Comparison of ENCODE assay signal across 12 mouse cellular contexts in the genomic region with DNA sequence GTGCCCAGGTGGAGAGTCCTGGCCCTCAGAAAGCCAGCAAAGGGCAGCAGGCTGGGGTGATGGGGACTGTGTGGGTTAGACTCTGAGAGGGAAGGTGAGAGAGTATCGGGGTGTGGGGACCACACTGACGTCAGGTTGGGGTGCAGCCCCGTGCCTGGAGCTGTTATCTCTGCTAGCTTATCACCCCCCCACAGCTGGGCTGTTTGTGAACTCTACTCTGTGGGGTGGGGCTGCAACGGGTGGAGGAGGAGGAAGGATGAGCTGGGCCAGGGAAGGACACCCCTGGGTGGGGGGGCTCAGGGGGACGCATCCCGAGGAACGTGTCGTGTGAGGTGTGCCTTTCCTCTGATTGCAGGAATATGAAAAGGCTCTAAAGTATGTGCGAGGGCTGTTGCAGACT. TPM values are rescaled to one million over a fixed set of nuclear protein-coding genes. Genes with fewer than 3 reads are reported as not detected.
A peak's percentile ranks its signal among the peaks of the same experiment; 100 is the strongest.
DNase-seq lines count a peak whose midpoint lies in the region; ATAC-seq and TF ChIP-seq lines count a peak whose summit lies in the region.
"Had no signal": no experiment of that assay in that cellular context is flagged by ENCODE, and none has a peak within 500 bp of the region (broad histone marks: within the 10 kb centered on the region; RNA-seq: fewer than 3 reads in every experiment).

No protein-coding gene starts in this region.

- H3K27me3 ChIP-seq in hindbrain, embryonic 11.5 days (ENCODE audit: control insufficient read depth, insufficient read depth, low read length) = no peaks in the 10 kb centered on the region
- no peaks in the 10 kb centered on the region for H3K27me3 ChIP-seq in hindbrain, embryonic 14.5 days (ENCODE audit: control insufficient read depth, insufficient read depth, low read length)
- no peaks in the 10 kb centered on the region for H3K27me3 ChIP-seq in MEL (ENCODE audit: control insufficient read depth in 1 of 2, insufficient read depth in 2 of 2, low read length in 2 of 2)
- H3K27me3 ChIP-seq in liver, postnatal 0 days (ENCODE audit: insufficient read depth, low read length) = no peaks in the 10 kb centered on the region

- H3K4me1 ChIP-seq in hindbrain, embryonic 11.5 days (replicated peaks; ENCODE audit: control insufficient read depth, insufficient read depth, low read length) = peaks cover 7% of the 10 kb centered on the region
- H3K4me1 ChIP-seq in hindbrain, embryonic 14.5 days (replicated peaks; ENCODE audit: control insufficient read depth, insufficient read depth, low read length) = peaks cover 12% of the 10 kb centered on the region
- H3K4me1 ChIP-seq in MEL (ENCODE audit: control insufficient read depth in 1 of 2, insufficient read depth in 2 of 2, low read length in 2 of 2) = peaks cover 3 to 25% of the 10 kb centered on the region in 2 experiments; a peak in 3 of 4 replicates
- peaks cover 42% of the 10 kb centered on the region for H3K4me1 ChIP-seq in liver, postnatal 0 days (ENCODE audit: insufficient read depth)

- peak overlapping the region; percentile 27; the same call in 1 of the 2 replicates for H3K27ac ChIP-seq in hindbrain, embryonic 11.5 days (ENCODE audit: low read depth, low read length)
- no peak overlapping the region for H3K27ac ChIP-seq in hindbrain, embryonic 14.5 days
- H3K27ac ChIP-seq in MEL (ENCODE audit: control insufficient read depth, low read depth, low read length) = peak overlapping the region; percentile 76
- peak overlapping the region; percentile 44 for H3K27ac ChIP-seq in liver, postnatal 0 days (ENCODE audit: low read depth)

- WGBS in hindbrain, embryonic 11.5 days = 95% methylated on average over 9 of the region's 9 CpGs
- WGBS in hindbrain, embryonic 14.5 days = 91% methylated on average over 9 of the region's 9 CpGs
- WGBS in liver, postnatal 0 days (ENCODE audit: insufficient replicate concordance) = 61% methylated on average over 9 of the region's 9 CpGs

- ATAC-seq in hindbrain, embryonic 11.5 days (ENCODE audit: low FRiP score) = no peak
- no peak for ATAC-seq in hindbrain, embryonic 14.5 days (ENCODE audit: low FRiP score)
- ATAC-seq in erythroblast, adult 5-6 weeks (replicated peaks; ENCODE audit: low FRiP score, poor library complexity, severe bottlenecking) = peak; percentile 60
- ATAC-seq in liver, postnatal 0 days = peak; percentile 40

- no peak overlapping the region for H3K4me3 ChIP-seq in hindbrain, embryonic 11.5 days (ENCODE audit: low read depth, low read length)
- no peak overlapping the region for H3K4me3 ChIP-seq in hindbrain, embryonic 14.5 days (replicated peaks; ENCODE audit: low read length)
- no peak overlapping the region for H3K4me3 ChIP-seq in MEL (ENCODE audit: control insufficient read depth in 1 of 2, insufficient read depth in 1 of 2, low read depth in 2 of 2, low read length in 2 of 2)
- no peak overlapping the region for H3K4me3 ChIP-seq in liver, postnatal 0 days (ENCODE audit: low read depth, low read length)

- H3K36me3 ChIP-seq in hindbrain, embryonic 11.5 days (ENCODE audit: control insufficient read depth, insufficient read depth, low read length) = peaks cover 5% of the 10 kb centered on the region; the same call in 1 of the 2 replicates
- H3K36me3 ChIP-seq in hindbrain, embryonic 14.5 days (replicated peaks; ENCODE audit: control insufficient read depth, insufficient read depth) = peaks cover 41% of the 10 kb centered on the region
- peaks cover 0 to 26% of the 10 kb centered on the region in 2 experiments; a peak in 3 of 4 replicates for H3K36me3 ChIP-seq in MEL (ENCODE audit: control insufficient read depth in 1 of 2, insufficient read depth in 2 of 2, low read length in 2 of 2)
- H3K36me3 ChIP-seq in liver, postnatal 0 days (replicated peaks; ENCODE audit: insufficient read depth, low read length) = peaks cover 29% of the 10 kb centered on the region

- peaks cover 9% of the 10 kb centered on the region for H3K79me2 ChIP-seq in MEL (ENCODE audit: control insufficient read depth, insufficient read depth, low read length, poor library complexity)

- TF ChIP-seq RAD21 in MEL (IDR thresholded peaks at IDR 0.05; ENCODE audit: low read depth, low read length) = no peak

- DNase-seq in hindbrain, embryonic 11.5 days (ENCODE audit: low spot score) = no peak
- DNase-seq in hindbrain, embryonic 14.5 days (ENCODE audit: low spot score) = no peak
- peak; percentile 72 for DNase-seq in MEL (ENCODE audit: low read depth, low spot score)
- DNase-seq in liver, postnatal 0 days = peak; percentile 64
- no peak for DNase-seq in right cerebral cortex, postnatal 4 days
- DNase-seq in right cerebral cortex, postnatal 25 days = no peak
- DNase-seq in adrenal gland, adult (ENCODE audit: inconsistent age in 2 of 2, low spot score in 1 of 2) = no peak
- DNase-seq: cerebellum, postnatal 14 days; retina, postnatal 1 day; thymus, postnatal 25 days had no signal

- no peaks in the 10 kb centered on the region for H3K9me3 ChIP-seq in hindbrain, embryonic 11.5 days (ENCODE audit: control insufficient read depth, low read length)
- no peaks in the 10 kb centered on the region for H3K9me3 ChIP-seq in hindbrain, embryonic 14.5 days (ENCODE audit: control insufficient read depth, low read length)
- H3K9me3 ChIP-seq in MEL (replicated peaks; ENCODE audit: insufficient read depth, low read length) = no peaks in the 10 kb centered on the region
- H3K9me3 ChIP-seq in liver, postnatal 0 days (ENCODE audit: low read length) = no peaks in the 10 kb centered on the region

- peak in 1 of 2 experiments; percentile 84; a peak in 3 of 4 replicates for TF ChIP-seq EP300 in MEL (IDR thresholded peaks at IDR 0.05; ENCODE audit: low read depth in 1 of 2, low read length in 2 of 2)
- TF ChIP-seq EP300 in liver, postnatal 0 days (IDR thresholded peaks at IDR 0.05; ENCODE audit: low read depth) = peak; percentile 89

- H3K9ac ChIP-seq in hindbrain, embryonic 11.5 days (ENCODE audit: low read depth, low read length) = no peak overlapping the region
- no peak overlapping the region for H3K9ac ChIP-seq in hindbrain, embryonic 14.5 days
- H3K9ac ChIP-seq in MEL (ENCODE audit: control insufficient read depth, low read depth, low read length, poor library complexity, severe bottlenecking) = peak overlapping the region; percentile 39; the same call in 1 of the 2 replicates
- no peak overlapping the region for H3K9ac ChIP-seq in liver, postnatal 0 days (replicated peaks)

- TF ChIP-seq POLR2A in MEL (IDR thresholded peaks at IDR 0.05; ENCODE audit: control insufficient read depth in 1 of 2, insufficient read depth in 1 of 2, low read depth in 1 of 2, low read length in 2 of 2, poor library complexity in 1 of 2) = no peak; a peak in 1 of 4 replicates

- no peak for TF ChIP-seq CTCF in MEL (IDR thresholded peaks at IDR 0.05 in 2 of 3, conservative IDR thresholded peaks at IDR 0.05 in 1 of 3; ENCODE audit: control insufficient read depth in 1 of 3, insufficient read depth in 1 of 3, low read depth in 2 of 3, low read length in 3 of 3, poor library complexity in 1 of 3, severe bottlenecking in 1 of 3)
- TF ChIP-seq CTCF in liver, postnatal 0 days (IDR thresholded peaks at IDR 0.05; ENCODE audit: low read depth) = no peak

- no peak overlapping the region for H3K4me2 ChIP-seq in hindbrain, embryonic 11.5 days (replicated peaks; ENCODE audit: low read depth, low read length)
- H3K4me2 ChIP-seq in hindbrain, embryonic 14.5 days (replicated peaks) = no peak overlapping the region
- peak overlapping the region; percentile 53 for H3K4me2 ChIP-seq in liver, postnatal 0 days (ENCODE audit: low read depth, low read length)

RNA-seq across cellular contexts. Expression of a gene that starts 1.2 kb away (rescaled TPM):
- 0.32 TPM in 1 of 2 replicates, not detected in the other for polyA plus RNA-seq in hindbrain, embryonic 11.5 days (2014; fragmentation: Nextera tagmentation; extraction: Ambion mirVana)
- 0.13 TPM in 1 of 2 replicates, not detected in the other for polyA plus RNA-seq in hindbrain, embryonic 14.5 days (2014; fragmentation: Nextera tagmentation; extraction: Ambion mirVana)
- 1.0 and 1.2 TPM in 2 replicates for total RNA-seq in MEL (2012; rRNA removed)
- polyA plus RNA-seq in MEL (2012; ENCODE audit: insufficient read depth in 1 of 2, insufficient read length in 2 of 2, low read depth in 1 of 2, low replicate concordance in 2 of 2, missing spikeins in 1 of 2) = 1 to 10 TPM in 1 of 2 experiments, not detected in 1; 2.1 TPM
- total RNA-seq in erythroblast, adult 5-6 weeks (2015; ENCODE audit: low replicate concordance) = 5.8 and 14.0 TPM in 2 replicates
- 11.0 and 19.1 TPM in 2 replicates for total RNA-seq in erythroblast, adult 5-6 weeks (2017; ENCODE audit: low replicate concordance)
- 6.7 and 7.0 TPM in 2 replicates for polyA plus RNA-seq in liver, postnatal 0 days (2015; fragmentation: Nextera tagmentation; extraction: Ambion mirVana)
- total RNA-seq: left cerebral cortex, adult 18-20 months had no signal

RNA-seq across cellular contexts. Expression of a gene that starts 12.1 kb away (rescaled TPM):
- 340 and 348 TPM in 2 replicates for polyA plus RNA-seq in hindbrain, embryonic 11.5 days (2014; fragmentation: Nextera tagmentation; extraction: Ambion mirVana)
- 391 and 425 TPM in 2 replicates for polyA plus RNA-seq in hindbrain, embryonic 14.5 days (2014; fragmentation: Nextera tagmentation; extraction: Ambion mirVana)
- total RNA-seq in MEL (2012; rRNA removed) = 151 and 164 TPM in 2 replicates
- polyA plus RNA-seq in MEL (2012; ENCODE audit: insufficient read depth in 1 of 2, insufficient read length in 2 of 2, low read depth in 1 of 2, low replicate concordance in 2 of 2, missing spikeins in 1 of 2) = 100 to 1,000 TPM in 1 of 2 experiments, not detected in 1; 184 TPM
- 160 and 175 TPM in 2 replicates for total RNA-seq in erythroblast, adult 5-6 weeks (2015; ENCODE audit: low replicate concordance)
- 65.3 and 70.5 TPM in 2 replicates for total RNA-seq in erythroblast, adult 5-6 weeks (2017; ENCODE audit: low replicate concordance)
- polyA plus RNA-seq in liver, postnatal 0 days (2015; fragmentation: Nextera tagmentation; extraction: Ambion mirVana) = 173 and 176 TPM in 2 replicates

RNA-seq across cellular contexts. Expression of a gene that starts 21.6 kb away (rescaled TPM):
- polyA plus RNA-seq in hindbrain, embryonic 11.5 days (2014; fragmentation: Nextera tagmentation; extraction: Ambion mirVana) = 26.0 and 32.4 TPM in 2 replicates
- polyA plus RNA-seq in hindbrain, embryonic 14.5 days (2014; fragmentation: Nextera tagmentation; extraction: Ambion mirVana) = 30.1 and 30.7 TPM in 2 replicates
- 47.3 and 56.0 TPM in 2 replicates for total RNA-seq in MEL (2012; rRNA removed)
- polyA plus RNA-seq in MEL (2012; ENCODE audit: insufficient read depth in 1 of 2, insufficient read length in 2 of 2, low read depth in 1 of 2, low replicate concordance in 2 of 2, missing spikeins in 1 of 2) = 10 to 100 TPM in 1 of 2 experiments, not detected in 1; 62.8 TPM
- total RNA-seq in erythroblast, adult 5-6 weeks (2015; ENCODE audit: low replicate concordance) = 19.2 and 23.0 TPM in 2 replicates
- 20.6 and 36.1 TPM in 2 replicates for total RNA-seq in erythroblast, adult 5-6 weeks (2017; ENCODE audit: low replicate concordance)
- polyA plus RNA-seq in liver, postnatal 0 days (2015; fragmentation: Nextera tagmentation; extraction: Ambion mirVana) = 7.6 and 8.8 TPM in 2 replicates

RNA-seq across cellular contexts. Expression of a gene that starts 22.6 kb away (rescaled TPM):
- 92.8 and 106 TPM in 2 replicates for polyA plus RNA-seq in hindbrain, embryonic 11.5 days (2014; fragmentation: Nextera tagmentation; extraction: Ambion mirVana)
- polyA plus RNA-seq in hindbrain, embryonic 14.5 days (2014; fragmentation: Nextera tagmentation; extraction: Ambion mirVana) = 116 and 121 TPM in 2 replicates
- 51.8 and 56.6 TPM in 2 replicates for total RNA-seq in MEL (2012; rRNA removed)
- 100 to 1,000 TPM in 1 of 2 experiments, not detected in 1; 123 TPM for polyA plus RNA-seq in MEL (2012; ENCODE audit: insufficient read depth in 1 of 2, insufficient read length in 2 of 2, low read depth in 1 of 2, low replicate concordance in 2 of 2, missing spikeins in 1 of 2)
- 24.4 and 32.2 TPM in 2 replicates for total RNA-seq in erythroblast, adult 5-6 weeks (2015; ENCODE audit: low replicate concordance)
- total RNA-seq in erythroblast, adult 5-6 weeks (2017; ENCODE audit: low replicate concordance) = 15.8 and 17.7 TPM in 2 replicates
- 44.1 and 47.2 TPM in 2 replicates for polyA plus RNA-seq in liver, postnatal 0 days (2015; fragmentation: Nextera tagmentation; extraction: Ambion mirVana)

RNA-seq across cellular contexts. Expression of a gene that starts 57.3 kb away (rescaled TPM):
- 119 TPM in 2 replicates for polyA plus RNA-seq in hindbrain, embryonic 11.5 days (2014; fragmentation: Nextera tagmentation; extraction: Ambion mirVana)
- 118 and 133 TPM in 2 replicates for polyA plus RNA-seq in hindbrain, embryonic 14.5 days (2014; fragmentation: Nextera tagmentation; extraction: Ambion mirVana)
- 15.6 and 19.8 TPM in 2 replicates for total RNA-seq in MEL (2012; rRNA removed)
- polyA plus RNA-seq in MEL (2012; ENCODE audit: insufficient read depth in 1 of 2, insufficient read length in 2 of 2, low read depth in 1 of 2, low replicate concordance in 2 of 2, missing spikeins in 1 of 2) = 10 to 100 TPM in 1 of 2 experiments, not detected in 1; 78.1 TPM
- total RNA-seq in erythroblast, adult 5-6 weeks (2015; ENCODE audit: low replicate concordance) = 1.7 and 4.8 TPM in 2 replicates
- total RNA-seq in erythroblast, adult 5-6 weeks (2017; ENCODE audit: low replicate concordance) = 0.28 and 1.3 TPM in 2 replicates
- polyA plus RNA-seq in liver, postnatal 0 days (2015; fragmentation: Nextera tagmentation; extraction: Ambion mirVana) = 9.8 and 11.5 TPM in 2 replicates

Comparison
In these comparisons a context has a peak if more than half of its experiments do, and no peak if none do; other contexts are left out.
1. ATAC-seq: peak in erythroblast, adult 5-6 weeks (single experiment) and liver, postnatal 0 days (single experiment); none in hindbrain, embryonic 11.5 days (single experiment) and hindbrain, embryonic 14.5 days (single experiment).
2. DNase-seq: peak in MEL (single experiment) and liver, postnatal 0 days (single experiment); none in hindbrain, embryonic 11.5 days (single experiment), hindbrain, embryonic 14.5 days (single experiment), right cerebral cortex, postnatal 4 days (single experiment), right cerebral cortex, postnatal 25 days (single experiment) and adrenal gland, adult (0 of 2).